Comparison of ENCODE assay signal across 8 mouse cellular contexts in genomic region chr11:103016930-103017329, GRCm38 (mm10). TPM values are rescaled to one million over a fixed set of nuclear protein-coding genes. Genes with fewer than 3 reads are reported as not detected.
DNase-seq lines count a peak whose midpoint lies in the region; ATAC-seq and TF ChIP-seq lines count a peak whose summit lies in the region.

No protein-coding gene starts in this region.

- H3K4me2 ChIP-seq in forebrain, postnatal 0 days (ENCODE audit: low read depth) = peak overlapping the region; percentile 56
- H3K4me2 ChIP-seq in lung, embryonic 16.5 days (ENCODE audit: low read depth, low read length) = peak overlapping the region; percentile 74

- H3K4me3 ChIP-seq in G1E (ENCODE audit: low read depth, low read length) = peak overlapping the region; percentile 85
- H3K4me3 ChIP-seq in forebrain, postnatal 0 days (ENCODE audit: low read depth, low read length) = peak overlapping the region; percentile 87
- H3K4me3 ChIP-seq in lung, embryonic 16.5 days (ENCODE audit: low read length) = peak overlapping the region; percentile 68

- peak overlapping the region; percentile 88 for H3K9ac ChIP-seq in forebrain, postnatal 0 days
- peak overlapping the region; percentile 81 for H3K9ac ChIP-seq in lung, embryonic 16.5 days (ENCODE audit: low read length)

- ATAC-seq in G1E (ENCODE audit: extremely low read depth, insufficient number of reproducible peaks, low FRiP score, poor library complexity, severe bottlenecking) = peak; percentile 95
- ATAC-seq in forebrain, postnatal 0 days = peak; percentile 99
- peak; percentile 92 to 99 for ATAC-seq in hematopoietic stem cell, adult 5-6 weeks (replicated peaks in 1 of 2; ENCODE audit: insufficient read depth in 1 of 2, low FRiP score in 2 of 2, low TSS enrichment in 1 of 2, low read depth in 1 of 2, poor library complexity in 2 of 2, severe bottlenecking in 2 of 2)
- peak; percentile 98 for ATAC-seq in lung, embryonic 16.5 days (ENCODE audit: low read depth)

- WGBS in forebrain, postnatal 0 days = under 1% methylated on average over 39 of the region's 41 CpGs
- under 1% methylated on average over 28 of the region's 41 CpGs for WGBS in lung, embryonic 16.5 days

- DNase-seq in G1E (ENCODE audit: low spot score) = peak; percentile 98
- peak; percentile 97 to 99 for DNase-seq in cerebellum, adult 18-20 months
- DNase-seq in forebrain, postnatal 0 days = peak; percentile 98
- peak; percentile 82 for DNase-seq in layer of hippocampus, adult 9-10 months (ENCODE audit: low spot score)
- peak; percentile 96 for DNase-seq in ovary, postnatal 10 days (ENCODE audit: low spot score)
- DNase-seq in thymus, postnatal 10 days (ENCODE audit: low spot score in 2 of 2) = peak; percentile 91 to 94

- no peaks in the 10 kb centered on the region for H3K27me3 ChIP-seq in G1E (ENCODE audit: insufficient read depth, low read length)
- H3K27me3 ChIP-seq in forebrain, postnatal 0 days (ENCODE audit: insufficient read depth, low read length) = no peaks in the 10 kb centered on the region
- H3K27me3 ChIP-seq in lung, embryonic 16.5 days (ENCODE audit: control insufficient read depth, insufficient read depth, low read depth, low read length) = no peaks in the 10 kb centered on the region

- H3K9me3 ChIP-seq in G1E (replicated peaks) = no peaks in the 10 kb centered on the region
- H3K9me3 ChIP-seq in forebrain, postnatal 0 days (ENCODE audit: low read length) = no peaks in the 10 kb centered on the region
- no peaks in the 10 kb centered on the region for H3K9me3 ChIP-seq in lung, embryonic 16.5 days (ENCODE audit: control insufficient read depth, low read length)

- H3K36me3 ChIP-seq in G1E (replicated peaks) = peaks cover 60% of the 10 kb centered on the region
- no peaks in the 10 kb centered on the region for H3K36me3 ChIP-seq in forebrain, postnatal 0 days (ENCODE audit: insufficient read depth)
- H3K36me3 ChIP-seq in lung, embryonic 16.5 days (ENCODE audit: control insufficient read depth, insufficient read depth, low read length) = 0 out of 2 replicates have a peak, but pooled peaks cover 2% of the 10 kb centered on the region

- TF ChIP-seq CTCF in G1E (IDR thresholded peaks at IDR 0.05; ENCODE audit: low read depth, low read length) = no peak
- no peak for TF ChIP-seq CTCF in forebrain, postnatal 0 days (IDR thresholded peaks at IDR 0.05; ENCODE audit: low read depth)

- H3K4me1 ChIP-seq in G1E (ENCODE audit: insufficient read depth, low read depth, low read length) = peaks cover 24% of the 10 kb centered on the region
- H3K4me1 ChIP-seq in forebrain, postnatal 0 days (ENCODE audit: insufficient read depth) = peaks cover 10% of the 10 kb centered on the region; the same call in 1 of the 2 replicates
- H3K4me1 ChIP-seq in lung, embryonic 16.5 days (replicated peaks; ENCODE audit: control insufficient read depth, insufficient read depth, low read length) = peaks cover 16% of the 10 kb centered on the region

- H3K27ac ChIP-seq in forebrain, postnatal 0 days (ENCODE audit: low read depth, low read length) = peak overlapping the region; percentile 90
- peak overlapping the region; percentile 77 for H3K27ac ChIP-seq in lung, embryonic 16.5 days (ENCODE audit: low read length)

RNA-seq across cellular contexts. Expression of gene Nmt1, which starts 11.1 kb away (rescaled TPM):
- total RNA-seq in G1E (2014; fragmentation: Nextera tagmentation) = 54.2 and 83.8 TPM in 2 replicates
- total RNA-seq in G1E (2017) = 40.0 and 51.2 TPM in 2 replicates
- 5.9 and 9.2 TPM in 2 replicates for polyA plus RNA-seq in G1E (2012)
- 63.2 and 64.1 TPM in 2 replicates for total RNA-seq in forebrain, postnatal 0 days (2014; rRNA removed)
- polyA plus RNA-seq in forebrain, postnatal 0 days (2015; fragmentation: Nextera tagmentation; extraction: Ambion mirVana) = 35.0 and 36.7 TPM in 2 replicates
- total RNA-seq in hematopoietic stem cell, adult 5-6 weeks (2017) = 26.8 and 33.6 TPM in 2 replicates
- 63.4 and 64.7 TPM in 2 replicates for polyA plus RNA-seq in lung, embryonic 16.5 days (2015; fragmentation: Nextera tagmentation; extraction: Ambion mirVana)

RNA-seq across cellular contexts. Expression of gene Dcakd, which starts 11.2 kb away (rescaled TPM):
- 87.1 and 95.3 TPM in 2 replicates for total RNA-seq in G1E (2014; fragmentation: Nextera tagmentation)
- total RNA-seq in G1E (2017) = 31.1 and 36.4 TPM in 2 replicates
- 191 and 199 TPM in 2 replicates for polyA plus RNA-seq in G1E (2012)
- 136 and 148 TPM in 2 replicates for total RNA-seq in forebrain, postnatal 0 days (2014; rRNA removed)
- polyA plus RNA-seq in forebrain, postnatal 0 days (2015; fragmentation: Nextera tagmentation; extraction: Ambion mirVana) = 173 and 191 TPM in 2 replicates
- 18.0 and 21.1 TPM in 2 replicates for total RNA-seq in hematopoietic stem cell, adult 5-6 weeks (2017)
- polyA plus RNA-seq in lung, embryonic 16.5 days (2015; fragmentation: Nextera tagmentation; extraction: Ambion mirVana) = 140 and 161 TPM in 2 replicates

Comparison
In these comparisons a context has a peak if more than half of its experiments do, and no peak if none do; other contexts are left out.
1. Peak in every context shown above with its lines: DNase-seq, ATAC-seq, H3K4me3 ChIP-seq and H3K27ac ChIP-seq.